Mouse (Mus musculus) MEL (cell line): ENCODE results near the gene Ctnnb1. TPM values are rescaled to one million over a fixed set of nuclear protein-coding genes. Genes with fewer than 3 reads are reported as not detected.

Experiments used
- DNase-seq: peaks from one replicate; pipeline ENCODE4 v3.0.0; 2011; ENCODE audit warnings: low read depth, low spot score
- H3K27ac ChIP-seq: 2 replicates; pipeline ENCODE4 v1.5.1; 2012; ENCODE audit warnings: low read depth, mild to moderate bottlenecking, control low read depth, low read length, moderate library complexity; ENCODE audit not compliant: control insufficient read depth
- H3K27me3 ChIP-seq, 2 experiments: fragments of 150-350 bp in 1 of 2; sonication (generic) in 1 of 2; 2 replicates each; pipeline ENCODE4 v1.6.1; 2012; ENCODE audit warnings: low read length in 2 of 2, mild to moderate bottlenecking in 2 of 2, improper control_type of control experiment in 1 of 2, moderate library complexity in 1 of 2; ENCODE audit not compliant: insufficient read depth in 2 of 2, control insufficient read depth in 1 of 2
- H3K36me3 ChIP-seq, 2 experiments: 2 replicates each; pipeline ENCODE4 v1.6.1; 2012 to 2014; ENCODE audit warnings: low read length in 2 of 2, improper control_type of control experiment in 1 of 2, inconsistent platforms in 1 of 2, mild to moderate bottlenecking in 1 of 2; ENCODE audit not compliant: insufficient read depth in 2 of 2, control insufficient read depth in 1 of 2
- H3K4me1 ChIP-seq, 2 experiments: fragments of 150-350 bp in 1 of 2; sonication (generic) in 1 of 2; 2 replicates each; pipeline ENCODE4 v1.6.1; 2012; ENCODE audit warnings: low read length in 2 of 2, improper control_type of control experiment in 1 of 2, mild to moderate bottlenecking in 1 of 2; ENCODE audit not compliant: insufficient read depth in 2 of 2, control insufficient read depth in 1 of 2
- H3K4me3 ChIP-seq, 2 experiments: fragments of 150-350 bp in 1 of 2; sonication (generic) in 1 of 2; 2 replicates each; pipeline ENCODE4 v1.5.1; 2012; ENCODE audit warnings: low read depth in 2 of 2, low read length in 2 of 2, mild to moderate bottlenecking in 2 of 2, moderate library complexity in 2 of 2, control low read depth in 1 of 2, improper control_type of control experiment in 1 of 2; ENCODE audit not compliant: control insufficient read depth in 1 of 2, insufficient read depth in 1 of 2
- H3K79me2 ChIP-seq: 2 replicates; pipeline ENCODE4 v1.6.1; 2012; ENCODE audit warnings: mild to moderate bottlenecking, low read length, moderate library complexity; ENCODE audit not compliant: control insufficient read depth, poor library complexity, insufficient read depth
- H3K9ac ChIP-seq: 2 replicates; pipeline ENCODE4 v1.6.1; 2012; ENCODE audit warnings: low read depth, mild to moderate bottlenecking, control low read depth, low read length, moderate library complexity; ENCODE audit not compliant: control insufficient read depth, poor library complexity, severe bottlenecking
- H3K9me3 ChIP-seq: fragments of 150-350 bp; sonication (generic); replicated peaks from 2 replicates; pipeline ENCODE4 v1.6.1; 2012; ENCODE audit warnings: mild to moderate bottlenecking, low read length, improper control_type of control experiment, moderate library complexity; ENCODE audit not compliant: insufficient read depth
- CTCF ChIP-seq, 3 experiments: IDR thresholded peaks in 2 of 3; conservative IDR thresholded peaks in 1 of 3; 2 replicates each; pipeline ENCODE4 v1.5.1; 2011 to 2012; ENCODE audit warnings: low read length in 3 of 3, low read depth in 2 of 3, mild to moderate bottlenecking in 2 of 3, improper control_type of control experiment in 1 of 3, inconsistent platforms in 1 of 3, mixed read lengths in 1 of 3, moderate library complexity in 1 of 3; ENCODE audit not compliant: control insufficient read depth in 1 of 3, insufficient read depth in 1 of 3, poor library complexity in 1 of 3, severe bottlenecking in 1 of 3
- E2F4 ChIP-seq: IDR thresholded peaks from 2 replicates; pipeline ENCODE4 v1.6.1; 2011; ENCODE audit warnings: low read depth, low read length, improper control_type of control experiment, borderline replicate concordance
- ETS1 ChIP-seq: IDR thresholded peaks from 2 replicates; pipeline ENCODE4 v1.6.1; 2012; ENCODE audit warnings: low read depth, mild to moderate bottlenecking, inconsistent platforms, low read length, improper control_type of control experiment, moderate library complexity
- GABPA ChIP-seq: IDR thresholded peaks from 2 replicates; pipeline ENCODE4 v1.6.1; 2012; ENCODE audit warnings: low read depth, mild to moderate bottlenecking, inconsistent platforms, low read length, improper control_type of control experiment, moderate library complexity
- JUND ChIP-seq: IDR thresholded peaks from 2 replicates; pipeline ENCODE4 v1.6.1; 2011; ENCODE audit warnings: low read depth, mild to moderate bottlenecking, improper control_type of control experiment, low read length
- KAT2A ChIP-seq: conservative IDR thresholded peaks from 2 replicates; pipeline ENCODE4 v1.6.1; 2012; ENCODE audit warnings: low read depth, low read length, improper control_type of control experiment, inconsistent platforms
- MAZ ChIP-seq: IDR thresholded peaks from 2 replicates; pipeline ENCODE4 v1.6.1; 2012; ENCODE audit warnings: low read depth, mild to moderate bottlenecking, inconsistent platforms, low read length, improper control_type of control experiment
- MEF2A ChIP-seq: IDR thresholded peaks from 2 replicates; pipeline ENCODE4 v1.6.1; 2014; ENCODE audit warnings: low read depth, mild to moderate bottlenecking, inconsistent platforms, low read length, improper control_type of control experiment; ENCODE audit not compliant: poor library complexity, insufficient replicate concordance, severe bottlenecking; ENCODE audit errors: extremely low read depth
- NELFE ChIP-seq: IDR thresholded peaks from 2 replicates; pipeline ENCODE4 v1.6.1; 2011; ENCODE audit warnings: low read depth, low read length, improper control_type of control experiment
- NRF1 ChIP-seq: IDR thresholded peaks from 2 replicates; pipeline ENCODE4 v1.6.1; 2014; ENCODE audit warnings: low read depth, mild to moderate bottlenecking, inconsistent platforms, low read length, improper control_type of control experiment, moderate library complexity; ENCODE audit not compliant: poor library complexity, insufficient read depth, severe bottlenecking
- POLR2AphosphoS5 ChIP-seq: IDR thresholded peaks from 2 replicates; pipeline ENCODE4 v1.6.1; 2012; ENCODE audit warnings: low read depth, borderline replicate concordance, mild to moderate bottlenecking, inconsistent platforms, low read length, moderate library complexity, mixed read lengths
- RCOR1 ChIP-seq: IDR thresholded peaks from 2 replicates; pipeline ENCODE4 v1.6.1; 2012; ENCODE audit warnings: low read depth, mild to moderate bottlenecking, inconsistent platforms, low read length, improper control_type of control experiment
- SIN3A ChIP-seq: IDR thresholded peaks from 2 replicates; pipeline ENCODE4 v1.6.1; 2012; ENCODE audit warnings: low read length, improper control_type of control experiment, inconsistent platforms
- SMC3 ChIP-seq: IDR thresholded peaks from 2 replicates; pipeline ENCODE4 v1.6.1; 2011; ENCODE audit warnings: low read depth, low read length, improper control_type of control experiment
- TAL1 ChIP-seq: IDR thresholded peaks from 2 replicates; pipeline ENCODE4 v1.6.1; 2012; ENCODE audit warnings: mild to moderate bottlenecking, inconsistent platforms, low read length, moderate library complexity, mixed read lengths
- TCF12 ChIP-seq: IDR thresholded peaks from 2 replicates; pipeline ENCODE4 v1.6.1; 2014; ENCODE audit warnings: low read depth, mild to moderate bottlenecking, inconsistent platforms, low read length, improper control_type of control experiment, moderate library complexity
- UBTF ChIP-seq: IDR thresholded peaks from 2 replicates; pipeline ENCODE4 v1.6.1; 2012; ENCODE audit warnings: low read depth, mild to moderate bottlenecking, inconsistent platforms, low read length, improper control_type of control experiment, moderate library complexity, borderline replicate concordance; ENCODE audit not compliant: insufficient read depth
- ZMIZ1 ChIP-seq: IDR thresholded peaks from 2 replicates; pipeline ENCODE4 v1.6.1; 2012; ENCODE audit warnings: low read depth, mild to moderate bottlenecking, inconsistent platforms, low read length, improper control_type of control experiment, moderate library complexity
- polyA plus RNA-seq, 2 experiments: library from polyadenylated mRNA; stranded (reverse) in 1 of 2; unstranded in 1 of 2; fragments of >175 nt in 1 of 2; fragments of >200 nt in 1 of 2; gene quantifications; 2 replicates each; pipeline versions ENCODE4 v1.2.1 to v1.2.4; 2012; ENCODE audit warnings: low replicate concordance in 2 of 2, low read depth in 1 of 2; ENCODE audit not compliant: insufficient read length in 2 of 2, insufficient read depth in 1 of 2, missing spikeins in 1 of 2
- total RNA-seq: library from RNA; depleted of rRNA; stranded (reverse); fragments of 300-350 nt; gene quantifications from 2 replicates; pipeline ENCODE4 v1.2.3, GENCODE M21; 2012

The Ctnnb1 gene
- total and polyA plus RNA-seq, 3 experiments = 302 to 701 (median 377) TPM

DNA sequence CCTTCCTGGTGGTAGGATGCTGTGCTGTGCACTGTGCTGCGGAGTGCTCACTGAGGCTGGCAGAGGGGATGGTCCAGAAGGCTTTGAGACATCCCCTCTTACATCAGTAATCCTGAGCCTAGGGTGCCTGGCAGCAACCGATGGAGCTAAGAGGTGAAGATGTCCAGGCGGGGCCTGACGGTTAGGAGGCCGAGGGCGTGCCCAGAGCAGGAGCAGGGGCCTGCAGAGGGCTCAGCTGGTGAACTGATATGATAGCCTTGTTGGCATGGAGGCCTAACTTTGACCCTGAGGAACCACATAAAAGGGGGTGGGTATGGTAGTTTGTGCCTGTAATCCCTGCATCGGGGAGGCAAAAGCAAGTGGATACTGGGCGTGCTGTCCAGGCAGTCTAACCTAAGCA is 54.8 kb downstream of the Ctnnb1 start:
- no peaks in the 10 kb centered on the region for H3K27me3 ChIP-seq
- H3K4me1 ChIP-seq = no peaks in the 10 kb centered on the region
- H3K4me3 ChIP-seq = no peak overlapping the region
- no peak overlapping the region for H3K9ac ChIP-seq
- H3K36me3 ChIP-seq = no peaks in the 10 kb centered on the region
- no peak overlapping the region for H3K27ac ChIP-seq
- no peaks in the 10 kb centered on the region for H3K9me3 ChIP-seq
- TF ChIP-seq POLR2AphosphoS5 (no peak), MAZ (no peak), E2F4 (no peak), ETS1 (no peak), CTCF (IDR thresholded peaks at IDR 0.05 in 2 of 3, conservative IDR thresholded peaks at IDR 0.05 in 1 of 3; ENCODE audit: control insufficient read depth in 1 of 3, insufficient read depth in 1 of 3, low read depth in 2 of 3, low read length in 3 of 3, poor library complexity in 1 of 3, severe bottlenecking in 1 of 3) (no peak), ZMIZ1 (no peak)
- no peak for DNase-seq
- no peaks in the 10 kb centered on the region for H3K79me2 ChIP-seq

DNA sequence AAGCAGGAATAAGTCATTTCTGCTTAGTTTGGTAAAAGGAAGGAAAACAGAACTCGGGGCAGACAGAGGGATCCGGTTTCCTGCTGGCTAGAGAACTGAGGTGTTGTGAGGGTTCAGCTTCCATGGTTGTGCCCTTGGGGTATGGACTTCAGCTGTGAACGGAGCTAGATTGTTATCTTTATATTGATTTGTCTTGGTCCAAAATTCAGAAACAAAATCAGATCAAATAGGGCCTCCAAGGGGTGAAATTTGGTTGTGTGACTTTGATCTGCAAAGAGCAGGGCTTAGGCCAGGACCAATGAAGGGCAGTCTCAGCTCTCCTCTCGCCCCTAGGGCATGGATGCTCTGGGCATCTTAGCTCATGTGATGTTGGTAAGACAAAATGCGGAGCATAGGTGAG is 55.5 kb downstream of the Ctnnb1 start:
- no peaks in the 10 kb centered on the region for H3K79me2 ChIP-seq
- H3K9ac ChIP-seq = no peak overlapping the region
- no peak for DNase-seq
- no peak overlapping the region for H3K27ac ChIP-seq
- H3K36me3 ChIP-seq = no peaks in the 10 kb centered on the region
- no peaks in the 10 kb centered on the region for H3K9me3 ChIP-seq
- TF ChIP-seq UBTF (no peak), NRF1 (no peak), SMC3 (no peak), GABPA (no peak), TCF12 (no peak), MEF2A (no peak), SIN3A (no peak), RCOR1 (no peak), KAT2A (no peak), ZMIZ1 (no peak), JUND (no peak), NELFE (no peak), TAL1 (no peak)
- no peaks in the 10 kb centered on the region for H3K4me1 ChIP-seq
- H3K4me3 ChIP-seq = no peak overlapping the region
- no peaks in the 10 kb centered on the region for H3K27me3 ChIP-seq
